Mouse (Mus musculus) bone marrow macrophage, adult 2 months (primary cell): ENCODE measurements around the gene Gm6588. TPM values are rescaled to one million over a fixed set of nuclear protein-coding genes. Genes with fewer than 3 reads are reported as not detected.

ENCODE experiments used
- H3K27ac ChIP-seq: 2 replicates; pipeline ENCODE4 v1.5.1; 2012; ENCODE audit warnings: low read depth, low read length; ENCODE audit not compliant: insufficient read depth
- H3K4me1 ChIP-seq: 2 replicates; pipeline ENCODE4 v1.6.1; 2012; ENCODE audit warnings: low read length; ENCODE audit not compliant: control insufficient read depth, insufficient read depth
- H3K4me3 ChIP-seq: 2 replicates; pipeline ENCODE4 v1.5.1; 2012; ENCODE audit warnings: mild to moderate bottlenecking, low read length, moderate library complexity; ENCODE audit not compliant: insufficient read depth
- CTCF ChIP-seq: IDR thresholded peaks from 2 replicates; pipeline ENCODE4 v1.5.1; 2012; ENCODE audit warnings: low read depth, mild to moderate bottlenecking, low read length, moderate library complexity
- POLR2A ChIP-seq: IDR thresholded peaks from 2 replicates; pipeline ENCODE4 v1.6.1; 2012; ENCODE audit warnings: mild to moderate bottlenecking, low read depth, low read length, borderline replicate concordance
- polyA plus RNA-seq: library from polyadenylated mRNA; stranded (reverse); fragments of >200 nt; gene quantifications from 2 replicates; pipeline ENCODE4 v1.2.4, GENCODE M21; 2012; ENCODE audit not compliant: missing spikeins, insufficient read depth, insufficient read length

Gene Gm6588
- polyA plus RNA-seq, 1 experiment, result not detected

GRCm38 (mm10) chr5:112488101-112488776 is 39.0 kb downstream of the Gm6588 start:
- Histone ChIP-seq H3K27ac (no peak overlapping the region), H3K4me1 (no peaks in the 10 kb centered on the region), H3K4me3 (no peak overlapping the region)
- TF ChIP-seq CTCF, result no peak
- no peak for TF ChIP-seq POLR2A

DNA sequence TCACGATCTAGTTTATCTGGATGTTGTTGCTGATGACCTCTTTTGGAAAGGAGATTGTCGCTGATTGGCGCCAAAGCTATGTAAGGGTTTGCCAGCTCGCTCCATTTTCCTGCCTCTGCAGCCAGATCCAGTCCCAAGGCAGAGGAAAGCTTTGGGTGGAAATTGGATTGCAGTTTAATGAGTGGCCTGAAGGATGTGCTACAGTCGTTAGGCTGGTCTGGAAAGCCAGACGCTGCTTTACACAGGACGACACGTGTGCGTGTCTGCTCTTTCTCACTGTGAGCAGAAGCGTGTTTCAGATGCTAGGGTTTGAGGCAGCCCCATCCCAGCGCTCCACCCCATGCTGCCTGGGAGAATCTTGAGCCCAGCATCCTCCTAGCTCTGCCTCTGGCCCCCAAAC is 42.3 kb downstream of the Gm6588 start:
- H3K4me1 ChIP-seq, result no peaks in the 10 kb centered on the region
- H3K27ac ChIP-seq, result no peak overlapping the region
- TF ChIP-seq POLR2A, result no peak
- H3K4me3 ChIP-seq, result no peak overlapping the region

DNA sequence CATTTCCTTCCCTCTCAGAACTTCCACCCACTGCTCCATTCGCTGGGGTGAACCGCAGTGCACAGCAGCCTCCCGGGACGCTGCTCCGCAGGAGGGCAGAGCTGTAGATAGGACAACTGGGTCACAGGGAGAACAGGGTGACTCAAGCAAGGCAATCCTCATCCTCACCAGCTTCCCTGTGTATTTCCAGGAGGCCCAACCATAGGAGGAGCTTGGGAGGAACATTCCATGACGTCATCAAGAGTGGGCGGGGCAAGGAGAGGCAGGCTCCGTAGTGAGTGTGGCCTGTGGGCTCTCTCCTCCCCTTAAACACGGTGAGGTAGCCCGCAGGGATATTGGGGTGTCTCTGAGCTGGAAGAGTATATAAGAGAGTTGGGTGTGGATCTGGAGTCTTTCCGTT is 44.3 kb downstream of the Gm6588 start:
- no peak overlapping the region for H3K27ac ChIP-seq
- TF ChIP-seq CTCF, result no peak
- TF ChIP-seq POLR2A, result no peak
- no peaks in the 10 kb centered on the region for H3K4me1 ChIP-seq
- no peak overlapping the region for H3K4me3 ChIP-seq

DNA sequence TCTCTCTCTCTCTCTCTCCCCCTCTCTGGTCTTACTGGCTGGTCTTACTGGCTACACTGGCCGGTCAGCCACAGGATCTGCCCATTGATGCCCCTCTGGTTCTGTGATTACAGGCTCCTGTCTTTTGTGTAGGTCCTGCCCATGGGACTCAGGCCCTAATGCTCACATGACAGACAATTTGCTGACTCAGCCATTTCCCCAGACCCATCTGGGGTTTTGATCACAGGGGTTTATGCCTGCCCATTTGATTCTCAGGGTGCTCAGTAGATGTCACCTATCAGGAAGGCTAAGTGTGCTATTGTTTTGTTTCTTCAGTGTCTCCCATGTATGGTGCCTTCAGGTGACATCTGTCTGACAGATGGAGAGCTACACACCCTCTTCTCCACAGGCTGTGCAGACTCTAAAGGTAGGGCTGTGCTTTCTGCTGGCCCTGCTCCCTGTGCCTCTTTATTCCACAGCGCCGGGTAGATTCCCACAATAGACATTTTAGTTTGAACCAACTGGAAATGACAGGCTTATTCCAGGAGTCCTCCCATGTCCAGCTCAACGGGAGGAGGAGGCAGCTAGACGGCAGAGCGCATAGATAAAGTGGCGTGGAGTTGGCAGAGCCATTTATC is 47.6 kb downstream of the Gm6588 start:
- H3K27ac ChIP-seq, result no peak overlapping the region
- no peaks in the 10 kb centered on the region for H3K4me1 ChIP-seq
- no peak overlapping the region for H3K4me3 ChIP-seq
- TF ChIP-seq CTCF (no peak), POLR2A (no peak)

DNA sequence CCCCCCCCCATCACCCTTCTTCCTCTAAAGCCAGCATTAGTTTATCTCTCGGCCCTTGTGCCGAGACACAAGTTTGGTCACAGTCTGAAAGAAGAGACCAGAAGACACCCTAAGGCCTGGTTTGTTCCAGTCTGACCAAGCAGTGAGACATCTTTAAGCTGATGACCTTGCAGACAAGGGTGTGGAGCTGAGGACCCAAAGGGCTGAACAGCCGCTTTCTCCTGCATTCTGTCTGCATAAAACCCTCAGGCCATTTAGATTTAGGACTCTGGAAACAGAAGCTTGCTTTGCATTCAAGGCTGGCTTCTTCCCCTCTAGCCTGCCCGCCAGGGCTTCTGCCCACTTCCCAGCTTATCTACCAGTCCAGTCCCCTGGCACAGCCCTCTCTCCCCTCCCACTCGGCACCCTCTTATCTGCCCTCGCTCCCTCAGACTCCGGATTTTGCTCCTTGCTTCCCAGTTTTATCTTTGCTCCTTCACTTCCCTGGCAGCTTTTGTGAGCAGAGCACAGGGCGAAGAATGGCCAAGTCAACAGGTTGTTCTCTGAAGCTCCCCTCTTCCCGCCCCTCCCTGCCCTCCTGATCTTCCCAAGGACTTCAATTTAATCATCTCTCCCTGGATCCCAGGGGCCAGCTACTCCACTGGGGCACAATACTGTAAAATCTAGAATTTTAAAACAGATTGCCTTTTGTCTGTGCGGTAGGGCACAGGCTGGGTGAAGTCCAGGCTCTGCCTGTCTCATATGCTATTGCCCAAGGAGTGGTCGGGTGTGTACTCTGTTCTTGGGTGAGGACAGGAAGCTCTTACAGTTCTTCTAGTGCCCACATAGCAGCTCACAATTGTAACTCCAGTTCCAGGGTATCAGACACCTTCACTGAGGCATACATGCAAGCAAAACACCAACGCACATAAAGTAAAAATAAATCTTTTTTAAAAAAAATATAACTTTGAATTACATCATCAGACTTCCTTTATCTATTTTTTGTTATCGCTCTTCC is 50.0 kb downstream of the Gm6588 start:
- H3K4me3 ChIP-seq, result no peak overlapping the region
- TF ChIP-seq POLR2A (no peak), CTCF (no peak)
- no peak overlapping the region for H3K27ac ChIP-seq
- H3K4me1 ChIP-seq, result no peaks in the 10 kb centered on the region

DNA sequence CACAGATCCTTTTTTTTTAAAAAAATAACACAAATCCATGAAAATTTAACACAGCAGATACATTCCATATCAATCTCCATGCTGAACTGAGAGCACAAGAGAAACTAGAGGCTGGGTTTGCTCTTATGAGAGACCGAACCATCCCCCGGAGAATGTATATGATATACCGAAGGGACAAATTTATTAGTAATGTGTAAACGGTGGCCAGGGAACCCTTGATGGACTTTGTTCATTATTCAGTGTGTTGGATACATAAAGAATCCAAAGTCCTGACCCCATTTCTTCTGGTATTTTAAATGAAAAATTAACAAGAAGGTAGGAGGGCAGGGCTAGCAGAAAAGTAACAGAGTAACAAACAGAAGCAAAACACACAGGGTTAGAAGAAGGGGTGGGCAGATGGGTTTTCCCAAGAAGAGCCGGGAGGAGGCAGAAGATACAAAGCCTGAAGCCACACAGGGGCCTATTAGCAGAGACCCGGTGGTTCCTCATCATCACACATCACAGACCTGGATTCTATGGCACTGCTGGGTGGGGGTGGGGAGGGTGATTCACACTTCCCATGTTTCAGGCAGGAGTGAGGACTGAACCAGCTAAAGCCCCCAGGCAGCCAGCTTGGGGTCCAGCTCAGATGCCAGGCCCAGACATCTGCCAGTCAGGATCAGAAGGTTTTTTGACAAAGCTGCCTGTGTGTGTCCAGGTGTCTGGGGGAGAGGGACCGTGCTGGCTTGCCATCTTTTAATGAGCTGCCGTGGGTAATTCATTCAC is 50.9 kb downstream of the Gm6588 start:
- H3K4me3 ChIP-seq, result no peak overlapping the region
- no peak overlapping the region for H3K27ac ChIP-seq
- H3K4me1 ChIP-seq, result no peaks in the 10 kb centered on the region
- no peak for TF ChIP-seq CTCF
- no peak for TF ChIP-seq POLR2A

Other genes with a start within 250 kb of the Gm6588 start
- gene Cryba4, start 196.9 kb upstream of the Gm6588 start, polyA plus RNA-seq, result 3.0 and 4.7 TPM in 2 replicates
- not detected in 2 replicates for gene Crybb1, start 193.6 kb upstream of the Gm6588 start, polyA plus RNA-seq
- 42.1 and 50.1 TPM in 2 replicates for gene Tpst2, start 172.7 kb upstream of the Gm6588 start, polyA plus RNA-seq
- gene Tfip11, start 123.1 kb upstream of the Gm6588 start, polyA plus RNA-seq, result 26.4 and 28.4 TPM in 2 replicates
- gene Srrd, start 106.4 kb upstream of the Gm6588 start, polyA plus RNA-seq, result 32.3 and 37.4 TPM in 2 replicates
- gene Hps4, start 106.3 kb upstream of the Gm6588 start, polyA plus RNA-seq, result 22.7 and 24.3 TPM in 2 replicates
- gene Gm6583, start 93.4 kb upstream of the Gm6588 start, polyA plus RNA-seq, result not detected in 2 replicates
- gene Asphd2, start 54.6 kb upstream of the Gm6588 start, polyA plus RNA-seq, result not detected in 2 replicates
- not detected in 2 replicates for gene Sez6l, start 127.8 kb downstream of the Gm6588 start, polyA plus RNA-seq